Mouse (Mus musculus) C2C12 (cell line): Measurements from ENCODE around the gene Rpl41.

Experiments used
- CEBPB ChIP-seq: IDR thresholded peaks from one replicate; pipeline ENCODE4 v1.6.1; 2011; ENCODE audit warnings: low read depth, mild to moderate bottlenecking, control low read depth, moderate library complexity
- CTCF ChIP-seq: IDR thresholded peaks from one replicate; pipeline ENCODE4 v1.5.1; 2011; ENCODE audit not compliant: control insufficient read depth, insufficient read depth, insufficient read length
- FOSL1 ChIP-seq: IDR thresholded peaks from one replicate; pipeline ENCODE4 v1.8.0; 2011; ENCODE audit warnings: mild to moderate bottlenecking, low read length; ENCODE audit not compliant: poor library complexity, insufficient read depth, severe bottlenecking
- MYOD1 ChIP-seq: IDR thresholded peaks from one replicate; pipeline ENCODE4 v1.6.1; 2011; ENCODE audit warnings: low read depth; ENCODE audit not compliant: control insufficient read depth, insufficient read length
- USF1 ChIP-seq: IDR thresholded peaks from one replicate; pipeline ENCODE4 v1.6.1; 2011; ENCODE audit warnings: low read depth, mild to moderate bottlenecking, control low read depth, moderate library complexity

DNA sequence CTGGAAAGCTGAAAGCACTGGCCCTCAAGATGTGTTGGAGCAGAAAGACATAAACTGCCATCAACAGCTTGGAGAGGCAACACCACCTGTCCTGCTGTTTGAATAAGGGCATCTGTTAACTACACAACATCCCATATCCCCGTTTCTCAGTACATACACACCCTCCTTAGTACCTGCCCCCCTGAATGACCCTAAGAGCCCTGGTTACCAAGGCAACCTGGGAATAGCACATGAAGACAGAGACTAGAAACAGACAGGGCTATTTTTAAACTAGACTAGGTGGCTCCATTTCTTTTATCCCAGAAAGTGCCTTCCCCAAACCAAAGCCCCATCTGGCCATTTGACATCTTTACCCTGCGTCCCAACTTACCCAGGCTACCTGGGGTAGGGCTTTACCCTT, 6.0 kb downstream of the Rpl41 start:
- no peak for TF ChIP-seq CTCF
- no peak for TF ChIP-seq MYOD1
- TF ChIP-seq USF1: no peak
- TF ChIP-seq CEBPB: no peak
- no peak for TF ChIP-seq FOSL1
